Mouse (Mus musculus) gastrocnemius, postnatal 14 days (tissue): ENCODE results near the gene Gm10999. TPM values are rescaled to one million over a fixed set of nuclear protein-coding genes. Genes with fewer than 3 reads are reported as not detected.
"Not testable (repeated sequence)": the region's sequence is repeated elsewhere in the genome, so short reads cannot be mapped to it uniquely, and the experiment has no call there.

Source experiments
- DNase-seq: peaks from one replicate; pipeline ENCODE4 v3.0.0; 2021; ENCODE audit warnings: mixed read lengths
- intact Hi-C: fragments of 180-260 bp; cut with DNase I; formaldehyde crosslinking; loops from one replicate; pipeline ENCODE4 v1.15.1; 2025; ENCODE audit warnings: low total_unique reads
- long read RNA-seq, 2 experiments: library from polyadenylated mRNA; stranded (forward); transcript quantifications; one replicate each; pipeline ENCODE4 v2.0.0; 2021
- total RNA-seq, 2 experiments: library from RNA; stranded (reverse); gene quantifications; 2 replicates each; pipeline ENCODE4 v1.2.3; 2021

The Gm10999 gene
- total RNA-seq, result not detected
- long read RNA-seq, experiment 1, result 0 reads
- long read RNA-seq, experiment 2, result 0 reads

- intact Hi-C loops, result no loop called here
- DNase-seq, result no peak
These were observed at the start of gene Gm10999 for GRCm38 (mm10) chr8:129131561-129131960. Gene Gm10999, minus strand, starts transcription at chr8:129131661.

- intact Hi-C loops, result no loop called here
- no peak for DNase-seq
These were observed 2.0 kb upstream of the Gm10999 start for GRCm38 (mm10) chr8:129133475-129133874.

- DNase-seq, intact Hi-C loops: not testable (repeated sequence)
These were observed 15.7 kb downstream of the Gm10999 start for GRCm38 (mm10) chr8:129115761-129116160.

Other genes with a start within 250 kb of the Gm10999 start
- not detected for gene Ccdc7a, start 66.1 kb downstream of the Gm10999 start, total RNA-seq
- gene Ccdc7b, start 64.5 kb downstream of the Gm10999 start, total RNA-seq, result not detected
- gene 2610044O15Rik8, start 102.7 kb upstream of the Gm10999 start, total RNA-seq, result 10 to 100 TPM; 12.9 to 13.7 TPM